Mouse (Mus musculus): Measurements from ENCODE around the gene Rasa3.
A peak's percentile ranks its signal among the peaks of the same experiment; 100 is the strongest.

Rasa3 gene

DNA sequence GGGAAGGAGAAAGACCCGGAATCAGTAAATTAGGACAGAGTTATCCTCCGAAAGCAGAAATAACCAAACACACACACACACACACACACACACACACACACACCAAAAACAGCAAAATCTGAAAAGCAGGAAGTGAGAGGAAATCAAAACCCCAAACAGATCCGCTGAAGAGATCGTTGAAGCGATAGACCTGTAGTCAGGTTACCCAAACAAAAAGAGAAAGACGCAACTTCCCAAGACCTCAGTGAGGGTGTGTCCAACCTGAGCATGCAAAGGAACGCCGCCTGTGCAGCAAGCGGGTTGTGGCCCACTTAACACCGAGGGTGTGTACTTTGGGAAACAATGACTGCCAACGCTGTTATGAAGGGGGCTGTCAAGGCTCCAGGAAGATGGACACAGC lies 76.2 kb downstream of the Rasa3 start:
- Histone ChIP-seq H3K4me1 (replicated peaks; ENCODE audit: low read depth, low read length) (peaks cover 26% of the 10 kb centered on the region), H3K36me3 (ENCODE audit: insufficient read depth, low read length) (no peaks in the 10 kb centered on the region), H3K9me3 (ENCODE audit: low read length) (no peaks in the 10 kb centered on the region), H3K4me3 (replicated peaks; ENCODE audit: low read length) (no peak overlapping the region), H3K27me3 (ENCODE audit: insufficient read depth, low read length) (peaks cover 6% of the 10 kb centered on the region; the same call in 1 of the 2 replicates)
- TF ChIP-seq CTCF (conservative IDR thresholded peaks at IDR 0.05; ENCODE audit: low read length) (no peak), POU5F1 (IDR thresholded peaks at IDR 0.05; ENCODE audit: borderline replicate concordance, low read length) (no peak), NANOG (IDR thresholded peaks at IDR 0.05; ENCODE audit: borderline replicate concordance, low read length) (no peak)

DNA sequence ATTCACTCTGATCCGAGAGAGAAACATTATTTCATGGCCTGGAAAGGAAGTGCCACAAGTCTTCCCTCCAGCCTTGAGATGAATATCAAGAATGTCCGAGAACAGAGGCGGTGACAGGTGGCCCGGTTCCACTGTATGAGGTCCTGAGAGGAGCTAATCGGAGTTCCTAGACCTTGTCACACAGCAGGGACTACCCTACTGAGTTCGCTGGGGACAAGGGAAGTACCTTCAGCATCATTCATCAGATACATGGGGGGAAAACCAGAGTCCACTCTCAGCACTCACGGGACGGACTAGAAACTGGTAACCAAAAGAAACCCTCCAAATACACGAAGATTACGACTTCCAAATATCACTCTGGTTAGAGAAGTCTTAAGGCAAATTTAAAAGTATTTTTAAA lies 76.7 kb downstream of the Rasa3 start:
- Histone ChIP-seq H3K27me3 (ENCODE audit: insufficient read depth, low read length) (peaks cover 6% of the 10 kb centered on the region; the same call in 1 of the 2 replicates), H3K4me1 (replicated peaks; ENCODE audit: low read depth, low read length) (peaks cover 26% of the 10 kb centered on the region), H3K4me3 (replicated peaks; ENCODE audit: low read length) (no peak overlapping the region), H3K36me3 (ENCODE audit: insufficient read depth, low read length) (no peaks in the 10 kb centered on the region), H3K9me3 (ENCODE audit: low read length) (no peaks in the 10 kb centered on the region)
- TF ChIP-seq POU5F1 (IDR thresholded peaks at IDR 0.05; ENCODE audit: borderline replicate concordance, low read length) (no peak), CTCF (conservative IDR thresholded peaks at IDR 0.05; ENCODE audit: low read length) (no peak), NANOG (IDR thresholded peaks at IDR 0.05; ENCODE audit: borderline replicate concordance, low read length) (no peak)

DNA sequence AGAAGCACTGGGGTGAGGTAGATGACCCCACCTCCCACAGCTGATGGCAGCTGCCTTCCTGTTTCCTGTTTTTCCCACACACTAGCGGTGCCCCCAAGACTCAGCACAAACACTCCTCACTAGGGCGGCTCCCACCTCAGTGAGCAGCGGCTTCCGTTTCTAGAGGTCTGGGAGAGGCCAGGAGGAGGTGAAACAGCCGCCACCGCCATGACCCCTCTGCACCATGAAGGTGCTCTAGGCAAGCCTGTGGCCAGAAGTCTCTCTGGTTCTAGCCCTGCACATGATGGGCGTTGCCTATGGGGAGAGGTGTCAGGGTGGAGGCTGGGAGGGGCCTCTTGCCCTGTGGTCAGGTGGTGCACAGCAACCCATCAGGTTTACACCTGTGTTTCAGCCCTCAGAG lies 77.2 kb downstream of the Rasa3 start:
- Histone ChIP-seq H3K9me3 (ENCODE audit: low read length) (no peaks in the 10 kb centered on the region), H3K4me3 (replicated peaks; ENCODE audit: low read length) (no peak overlapping the region), H3K36me3 (ENCODE audit: insufficient read depth, low read length) (no peaks in the 10 kb centered on the region), H3K4me1 (replicated peaks; ENCODE audit: low read depth, low read length) (peaks cover 28% of the 10 kb centered on the region), H3K27me3 (ENCODE audit: insufficient read depth, low read length) (peaks cover 6% of the 10 kb centered on the region; the same call in 1 of the 2 replicates)
- TF ChIP-seq POU5F1 (IDR thresholded peaks at IDR 0.05; ENCODE audit: borderline replicate concordance, low read length) (no peak), CTCF (conservative IDR thresholded peaks at IDR 0.05; ENCODE audit: low read length) (no peak), NANOG (IDR thresholded peaks at IDR 0.05; ENCODE audit: borderline replicate concordance, low read length) (no peak)

DNA sequence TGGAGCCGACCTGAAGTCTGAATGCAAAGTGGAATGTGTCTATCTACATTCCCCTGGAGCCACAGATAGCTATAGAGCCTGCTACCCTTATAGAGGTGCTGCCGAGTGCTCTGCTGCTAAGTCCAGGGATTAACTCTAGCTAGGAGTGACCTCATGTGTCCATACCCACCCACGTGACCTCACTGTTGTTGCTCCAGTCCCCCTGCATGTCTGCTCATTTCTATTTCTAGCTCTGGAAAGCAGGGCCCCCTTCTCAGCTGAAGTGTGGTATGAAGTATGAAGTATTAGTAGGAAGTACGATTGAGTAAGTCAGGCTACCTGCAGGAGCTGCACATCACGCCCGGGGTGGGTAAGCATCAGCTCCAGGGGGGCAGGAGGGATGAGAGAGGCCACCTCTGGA lies 79.6 kb downstream of the Rasa3 start:
- H3K4me3 ChIP-seq (replicated peaks; ENCODE audit: low read length): no peak overlapping the region
- H3K36me3 ChIP-seq (ENCODE audit: insufficient read depth, low read length): no peaks in the 10 kb centered on the region
- peaks cover 47% of the 10 kb centered on the region for H3K4me1 ChIP-seq (replicated peaks; ENCODE audit: low read depth, low read length)
- no peaks in the 10 kb centered on the region for H3K9me3 ChIP-seq (ENCODE audit: low read length)
- TF ChIP-seq POU5F1 (IDR thresholded peaks at IDR 0.05; ENCODE audit: borderline replicate concordance, low read length): no peak
- TF ChIP-seq NANOG (IDR thresholded peaks at IDR 0.05; ENCODE audit: borderline replicate concordance, low read length): no peak
- no peak for TF ChIP-seq CTCF (conservative IDR thresholded peaks at IDR 0.05; ENCODE audit: low read length)
- H3K27me3 ChIP-seq (ENCODE audit: insufficient read depth, low read length): peaks cover 6% of the 10 kb centered on the region; the same call in 1 of the 2 replicates

DNA sequence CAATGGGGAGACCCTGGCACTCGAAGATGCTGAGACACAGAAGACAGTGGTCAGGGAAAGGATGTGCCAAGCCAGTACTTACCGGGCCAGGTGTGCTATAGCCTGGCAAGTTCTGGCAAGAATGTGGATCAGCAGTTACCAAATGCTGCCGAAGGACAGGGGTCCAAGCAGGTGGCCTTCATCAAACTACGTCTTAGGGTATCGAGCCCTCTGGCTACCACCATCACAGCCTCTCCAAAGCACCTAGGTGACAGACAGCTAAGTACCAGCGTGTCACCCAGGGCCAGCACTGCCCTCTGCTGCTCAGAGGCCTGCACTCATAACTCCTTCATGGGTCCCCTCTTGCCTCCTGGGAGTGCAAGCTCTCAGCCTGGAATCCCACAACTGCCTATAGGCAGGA lies 81.5 kb downstream of the Rasa3 start:
- Histone ChIP-seq H3K4me1 (replicated peaks; ENCODE audit: low read depth, low read length) (peaks cover 32% of the 10 kb centered on the region), H3K4me3 (replicated peaks; ENCODE audit: low read length) (no peak overlapping the region), H3K9me3 (ENCODE audit: low read length) (no peaks in the 10 kb centered on the region), H3K36me3 (ENCODE audit: insufficient read depth, low read length) (no peaks in the 10 kb centered on the region), H3K27me3 (ENCODE audit: insufficient read depth, low read length) (peaks cover 6% of the 10 kb centered on the region; the same call in 1 of the 2 replicates)
- no peak for TF ChIP-seq NANOG (IDR thresholded peaks at IDR 0.05; ENCODE audit: borderline replicate concordance, low read length)
- TF ChIP-seq CTCF (conservative IDR thresholded peaks at IDR 0.05; ENCODE audit: low read length): no peak
- TF ChIP-seq POU5F1 (IDR thresholded peaks at IDR 0.05; ENCODE audit: borderline replicate concordance, low read length): no peak

DNA sequence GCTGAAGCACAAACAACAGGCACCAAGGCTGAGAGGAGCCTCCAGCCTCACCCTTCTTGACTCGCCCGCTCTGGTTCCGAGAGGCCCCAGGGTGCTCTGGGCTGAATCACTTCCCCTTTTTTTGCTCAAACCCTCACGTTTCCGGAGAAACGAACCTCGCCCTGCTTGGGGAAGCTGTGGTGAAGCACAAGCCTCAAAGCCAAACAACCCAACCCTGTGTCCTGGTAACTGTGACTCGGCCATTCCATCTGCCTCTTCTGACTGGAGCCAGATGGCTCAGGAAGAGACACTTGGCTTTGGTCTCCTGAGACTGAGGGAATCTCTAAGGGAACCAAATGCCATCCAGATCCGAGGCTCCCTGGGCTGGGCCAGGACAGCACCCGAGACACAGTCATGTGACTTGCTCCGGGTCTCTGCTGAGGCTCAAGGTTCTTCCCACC lies 82.5 kb downstream of the Rasa3 start:
- Histone ChIP-seq H3K9me3 (ENCODE audit: low read length) (no peaks in the 10 kb centered on the region), H3K4me1 (replicated peaks; ENCODE audit: low read depth, low read length) (peaks cover 22% of the 10 kb centered on the region)
- TF ChIP-seq NANOG (IDR thresholded peaks at IDR 0.05; ENCODE audit: borderline replicate concordance, low read length): no peak
- TF ChIP-seq POU5F1 (IDR thresholded peaks at IDR 0.05; ENCODE audit: borderline replicate concordance, low read length): no peak
- TF ChIP-seq CTCF (conservative IDR thresholded peaks at IDR 0.05; ENCODE audit: low read length): no peak

DNA sequence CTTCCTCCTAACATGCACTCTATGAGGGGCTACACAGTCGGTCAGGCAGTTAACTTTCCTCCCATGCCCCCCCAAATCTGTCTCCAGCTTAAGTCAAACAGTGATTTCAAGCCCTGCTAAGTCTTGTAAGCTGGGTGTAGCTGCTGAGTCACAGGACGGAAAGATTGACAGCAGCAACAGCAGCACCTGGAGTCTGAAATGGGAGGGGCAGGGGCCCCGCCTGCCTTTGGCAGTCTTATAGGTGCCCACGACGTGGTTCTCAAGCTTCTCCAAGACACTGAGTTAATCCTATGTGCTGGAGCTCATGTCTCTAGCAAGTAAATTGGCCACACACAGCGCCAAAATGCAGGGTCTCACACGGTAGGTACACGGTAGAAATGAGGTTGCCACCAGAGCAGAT lies 84.1 kb downstream of the Rasa3 start:
- Histone ChIP-seq H3K4me1 (replicated peaks; ENCODE audit: low read depth, low read length) (peaks cover 21% of the 10 kb centered on the region), H3K27me3 (ENCODE audit: insufficient read depth, low read length) (no peaks in the 10 kb centered on the region), H3K9me3 (ENCODE audit: low read length) (no peaks in the 10 kb centered on the region), H3K4me3 (replicated peaks; ENCODE audit: low read length) (no peak overlapping the region), H3K36me3 (ENCODE audit: insufficient read depth, low read length) (no peaks in the 10 kb centered on the region)
- TF ChIP-seq POU5F1 (IDR thresholded peaks at IDR 0.05; ENCODE audit: borderline replicate concordance, low read length) (no peak), CTCF (conservative IDR thresholded peaks at IDR 0.05; ENCODE audit: low read length) (no peak), NANOG (IDR thresholded peaks at IDR 0.05; ENCODE audit: borderline replicate concordance, low read length) (no peak)

More for the DNA sequence above, 82.5 kb downstream of the Rasa3 start:
- no peaks in the 10 kb centered on the region for H3K27me3 ChIP-seq (ENCODE audit: insufficient read depth, low read length)
- no peaks in the 10 kb centered on the region for H3K36me3 ChIP-seq (ENCODE audit: insufficient read depth, low read length)
- H3K4me3 ChIP-seq (replicated peaks; ENCODE audit: low read length): 0 out of 2 replicates have a peak overlapping the region, but pooled peaks have one; percentile 26

DNA sequence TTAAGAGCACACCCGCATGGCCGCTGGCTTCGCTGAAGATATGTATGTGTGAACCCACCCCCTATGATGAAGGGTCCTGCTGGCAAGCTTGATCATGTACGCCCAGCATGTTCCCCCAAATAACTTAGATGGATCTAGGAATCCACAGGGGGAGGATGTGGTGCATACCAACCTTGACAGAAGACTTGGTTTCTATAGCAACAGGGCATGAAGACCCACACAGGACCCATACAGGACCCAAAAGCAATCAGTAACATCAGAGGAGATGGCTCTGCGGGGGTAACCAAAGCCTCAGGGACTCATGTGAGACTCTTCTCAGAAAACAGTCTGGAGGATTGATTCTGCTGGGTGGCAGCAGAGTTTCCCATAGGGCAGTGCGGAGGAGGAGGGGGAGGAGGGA lies 86.2 kb downstream of the Rasa3 start:
- no peaks in the 10 kb centered on the region for H3K36me3 ChIP-seq (ENCODE audit: insufficient read depth, low read length)
- H3K4me3 ChIP-seq (replicated peaks; ENCODE audit: low read length): no peak overlapping the region
- H3K9me3 ChIP-seq (ENCODE audit: low read length): no peaks in the 10 kb centered on the region
- peaks cover 21% of the 10 kb centered on the region for H3K4me1 ChIP-seq (replicated peaks; ENCODE audit: low read depth, low read length)
- TF ChIP-seq POU5F1 (IDR thresholded peaks at IDR 0.05; ENCODE audit: borderline replicate concordance, low read length): no peak
- TF ChIP-seq NANOG (IDR thresholded peaks at IDR 0.05; ENCODE audit: borderline replicate concordance, low read length): no peak
- TF ChIP-seq CTCF (conservative IDR thresholded peaks at IDR 0.05; ENCODE audit: low read length): no peak
- H3K27me3 ChIP-seq (ENCODE audit: insufficient read depth, low read length): no peaks in the 10 kb centered on the region

DNA sequence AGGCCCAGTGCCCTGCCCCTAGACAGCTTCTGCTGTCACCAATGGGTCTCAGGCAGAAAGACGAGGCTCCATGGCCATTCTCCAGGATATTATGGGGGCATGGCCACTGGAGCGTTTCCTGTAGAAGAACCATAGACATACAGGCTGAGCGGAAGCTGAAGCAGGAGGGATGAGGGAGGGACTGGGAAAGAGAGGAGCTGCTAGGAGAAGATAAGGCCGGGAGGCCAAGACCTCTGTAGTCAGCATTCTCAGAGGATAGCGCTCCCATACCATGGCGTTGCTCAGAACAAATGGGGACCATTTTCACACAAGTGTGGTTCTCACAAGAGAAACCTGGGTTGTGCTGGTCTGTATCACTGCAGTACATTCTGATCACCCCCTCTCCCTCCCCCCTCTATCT lies 88.3 kb downstream of the Rasa3 start:
- Histone ChIP-seq H3K27me3 (ENCODE audit: insufficient read depth, low read length) (no peaks in the 10 kb centered on the region), H3K4me1 (replicated peaks; ENCODE audit: low read depth, low read length) (peaks cover 11% of the 10 kb centered on the region), H3K4me3 (replicated peaks; ENCODE audit: low read length) (no peak overlapping the region), H3K36me3 (ENCODE audit: insufficient read depth, low read length) (no peaks in the 10 kb centered on the region), H3K9me3 (ENCODE audit: low read length) (no peaks in the 10 kb centered on the region)
- TF ChIP-seq POU5F1 (IDR thresholded peaks at IDR 0.05; ENCODE audit: borderline replicate concordance, low read length) (no peak), CTCF (conservative IDR thresholded peaks at IDR 0.05; ENCODE audit: low read length) (no peak), NANOG (IDR thresholded peaks at IDR 0.05; ENCODE audit: borderline replicate concordance, low read length) (no peak)
